Mouse (Mus musculus) small intestine, adult 2 months (tissue): ENCODE results near the gene Gm5447.

ENCODE experiments used
- CTCF ChIP-seq: fragments of 200-500 bp; IDR thresholded peaks from 2 replicates; pipeline ENCODE4 v1.5.1; 2012; ENCODE audit warnings: low read depth, mild to moderate bottlenecking, control low read depth, inconsistent platforms, low read length, moderate library complexity, mixed read lengths; ENCODE audit not compliant: insufficient replicate concordance, insufficient read length; ENCODE audit errors: extremely low read depth
- POLR2A ChIP-seq: fragments of 200-500 bp; IDR thresholded peaks from 2 replicates; pipeline ENCODE4 v1.6.1; 2012; ENCODE audit warnings: low read depth, mild to moderate bottlenecking, control low read depth, inconsistent platforms, low read length, moderate library complexity

- TF ChIP-seq CTCF (no peak), POLR2A (no peak)
Measured at GRCm38 (mm10) chr13:30989710-30990109, 15.7 kb downstream of the Gm5447 start.
